Mouse (Mus musculus): ENCODE measurements around the gene Klk15. TPM values are rescaled to one million over a fixed set of nuclear protein-coding genes. Genes with fewer than 3 reads are reported as not detected.
"Not testable (repeated sequence)": the region's sequence is repeated elsewhere in the genome, so short reads cannot be mapped to it uniquely, and the experiment has no call there.

The Klk15 gene
- polyA plus RNA-seq, 1 experiment: not detected

GRCm38 (mm10) chr7:43950364-43950763 lies 16.8 kb downstream of the Klk15 start, which contains the start of gene Klk1b8:
Klk1b8 (plus strand) TSS chr7:43950664.
- no peak for TF ChIP-seq CTCF (IDR thresholded peaks at IDR 0.05; ENCODE audit: low read depth, low read length)
- no peak for TF ChIP-seq EP300 (IDR thresholded peaks at IDR 0.05; ENCODE audit: insufficient read depth, low read depth, low read length)
- TF ChIP-seq POLR2A (IDR thresholded peaks at IDR 0.05; ENCODE audit: insufficient read depth, low read length): no peak

GRCm38 (mm10) chr7:43952703-43953102 lies 19.2 kb downstream of the Klk15 start:
- Histone ChIP-seq H3K9ac (ENCODE audit: low read depth, poor library complexity, severe bottlenecking) (no peak overlapping the region), H3K4me3 (ENCODE audit: low read depth, low read length) (no peak overlapping the region), H3K4me1 (ENCODE audit: control insufficient read depth, insufficient read depth, low read length) (no peaks in the 10 kb centered on the region), H3K27me3 (ENCODE audit: control insufficient read depth, insufficient read depth, low read length, poor library complexity, severe bottlenecking) (no peaks in the 10 kb centered on the region), H3K36me3 (ENCODE audit: control insufficient read depth, insufficient read depth, low read length, poor library complexity, severe bottlenecking) (no peaks in the 10 kb centered on the region), H3K27ac (ENCODE audit: insufficient read depth, low read length) (no peak overlapping the region), H3K9me3 (replicated peaks; ENCODE audit: control insufficient read depth, insufficient read depth, low read length, poor library complexity, severe bottlenecking) (no peaks in the 10 kb centered on the region)
- TF ChIP-seq CTCF (IDR thresholded peaks at IDR 0.05; ENCODE audit: low read depth, low read length) (no peak), POLR2A (IDR thresholded peaks at IDR 0.05; ENCODE audit: insufficient read depth, low read length) (no peak), EP300 (IDR thresholded peaks at IDR 0.05; ENCODE audit: insufficient read depth, low read depth, low read length) (no peak)

More at GRCm38 (mm10) chr7:43950364-43950763, 16.8 kb downstream of the Klk15 start, which contains the start of gene Klk1b8:
- H3K4me1 ChIP-seq (ENCODE audit: control insufficient read depth, insufficient read depth, low read length): no peaks in the 10 kb centered on the region
- no peak within 1 kb of the TSS for H3K4me3 ChIP-seq (ENCODE audit: low read depth, low read length)
- no peaks in the 10 kb centered on the region for H3K27me3 ChIP-seq (ENCODE audit: control insufficient read depth, insufficient read depth, low read length, poor library complexity, severe bottlenecking)
- no peaks in the 10 kb centered on the region for H3K36me3 ChIP-seq (ENCODE audit: control insufficient read depth, insufficient read depth, low read length, poor library complexity, severe bottlenecking)
- no peak within 1 kb of the TSS for H3K27ac ChIP-seq (ENCODE audit: insufficient read depth, low read length)
- H3K9me3 ChIP-seq (replicated peaks; ENCODE audit: control insufficient read depth, insufficient read depth, low read length, poor library complexity, severe bottlenecking): no peaks in the 10 kb centered on the region
- no peak within 1 kb of the TSS for H3K9ac ChIP-seq (ENCODE audit: low read depth, poor library complexity, severe bottlenecking)

- H3K4me1 ChIP-seq (ENCODE audit: control insufficient read depth, insufficient read depth, low read length): no peaks in the 10 kb centered on the region
- TF ChIP-seq POLR2A (IDR thresholded peaks at IDR 0.05; ENCODE audit: insufficient read depth, low read length) (no peak), EP300 (IDR thresholded peaks at IDR 0.05; ENCODE audit: insufficient read depth, low read depth, low read length) (no peak), CTCF (IDR thresholded peaks at IDR 0.05; ENCODE audit: low read depth, low read length) (no peak)
- H3K27ac ChIP-seq (ENCODE audit: insufficient read depth, low read length): no peak within 1 kb of the TSS
- no peak within 1 kb of the TSS for H3K4me3 ChIP-seq (ENCODE audit: low read depth, low read length)
- no peaks in the 10 kb centered on the region for H3K27me3 ChIP-seq (ENCODE audit: control insufficient read depth, insufficient read depth, low read length, poor library complexity, severe bottlenecking)
- H3K36me3 ChIP-seq (ENCODE audit: control insufficient read depth, insufficient read depth, low read length, poor library complexity, severe bottlenecking): no peaks in the 10 kb centered on the region
- H3K9ac ChIP-seq (ENCODE audit: low read depth, poor library complexity, severe bottlenecking): no peak within 1 kb of the TSS
- no peaks in the 10 kb centered on the region for H3K9me3 ChIP-seq (replicated peaks; ENCODE audit: control insufficient read depth, insufficient read depth, low read length, poor library complexity, severe bottlenecking)
Observed at GRCm38 (mm10) chr7:43966451-43966850, 32.9 kb downstream of the Klk15 start, which contains the start of gene Klk1b1. Klk1b1 (plus strand) TSS chr7:43966751.

- Histone ChIP-seq H3K9ac (ENCODE audit: low read depth, poor library complexity, severe bottlenecking) (no peak overlapping the region), H3K4me1 (ENCODE audit: control insufficient read depth, insufficient read depth, low read length) (no peaks in the 10 kb centered on the region), H3K27me3 (ENCODE audit: control insufficient read depth, insufficient read depth, low read length, poor library complexity, severe bottlenecking) (no peaks in the 10 kb centered on the region), H3K36me3 (ENCODE audit: control insufficient read depth, insufficient read depth, low read length, poor library complexity, severe bottlenecking) (no peaks in the 10 kb centered on the region), H3K27ac (ENCODE audit: insufficient read depth, low read length) (no peak overlapping the region), H3K9me3 (replicated peaks; ENCODE audit: control insufficient read depth, insufficient read depth, low read length, poor library complexity, severe bottlenecking) (no peaks in the 10 kb centered on the region), H3K4me3 (ENCODE audit: low read depth, low read length) (no peak overlapping the region)
- no peak for TF ChIP-seq CTCF (IDR thresholded peaks at IDR 0.05; ENCODE audit: low read depth, low read length)
- no peak for TF ChIP-seq EP300 (IDR thresholded peaks at IDR 0.05; ENCODE audit: insufficient read depth, low read depth, low read length)
- no peak for TF ChIP-seq POLR2A (IDR thresholded peaks at IDR 0.05; ENCODE audit: insufficient read depth, low read length)
Observed at GRCm38 (mm10) chr7:43967058-43967457, 33.5 kb downstream of the Klk15 start.

- H3K9me3 ChIP-seq (replicated peaks; ENCODE audit: control insufficient read depth, insufficient read depth, low read length, poor library complexity, severe bottlenecking): no peaks in the 10 kb centered on the region
- no peak overlapping the region for H3K27ac ChIP-seq (ENCODE audit: insufficient read depth, low read length)
- TF ChIP-seq CTCF (IDR thresholded peaks at IDR 0.05; ENCODE audit: low read depth, low read length) (no peak), POLR2A (IDR thresholded peaks at IDR 0.05; ENCODE audit: insufficient read depth, low read length) (no peak), EP300 (IDR thresholded peaks at IDR 0.05; ENCODE audit: insufficient read depth, low read depth, low read length) (no peak)
- no peaks in the 10 kb centered on the region for H3K4me1 ChIP-seq (ENCODE audit: control insufficient read depth, insufficient read depth, low read length)
- H3K27me3 ChIP-seq (ENCODE audit: control insufficient read depth, insufficient read depth, low read length, poor library complexity, severe bottlenecking): no peaks in the 10 kb centered on the region
- no peaks in the 10 kb centered on the region for H3K36me3 ChIP-seq (ENCODE audit: control insufficient read depth, insufficient read depth, low read length, poor library complexity, severe bottlenecking)
- no peak overlapping the region for H3K9ac ChIP-seq (ENCODE audit: low read depth, poor library complexity, severe bottlenecking)
- H3K4me3 ChIP-seq (ENCODE audit: low read depth, low read length): no peak overlapping the region
Observed at GRCm38 (mm10) chr7:43967612-43968011, 34.1 kb downstream of the Klk15 start.

GRCm38 (mm10) chr7:43975761-43976160 lies 42.2 kb downstream of the Klk15 start, which contains the start of gene Klk1b9:
Klk1b9 (plus strand) TSS chr7:43976061.
- H3K9ac ChIP-seq (ENCODE audit: low read depth, poor library complexity, severe bottlenecking); H3K27ac ChIP-seq (ENCODE audit: insufficient read depth, low read length); H3K4me3 ChIP-seq (ENCODE audit: low read depth, low read length); H3K36me3 ChIP-seq (ENCODE audit: control insufficient read depth, insufficient read depth, low read length, poor library complexity, severe bottlenecking); H3K27me3 ChIP-seq (ENCODE audit: control insufficient read depth, insufficient read depth, low read length, poor library complexity, severe bottlenecking); H3K9me3 ChIP-seq (replicated peaks; ENCODE audit: control insufficient read depth, insufficient read depth, low read length, poor library complexity, severe bottlenecking); H3K4me1 ChIP-seq (ENCODE audit: control insufficient read depth, insufficient read depth, low read length): not testable (repeated sequence)
